Mouse (Mus musculus) T-helper 2 cell (primary cell): ENCODE measurements around the gene Majin.

ENCODE experiments used
- in situ Hi-C: fragments of 300-600 bp; cut with MboI, MseI; formaldehyde crosslinking; loops from one replicate; pipeline ENCODE4 v1.15.1; 2025; ENCODE audit warnings: high pct_unique_total_duplicates

Gene Majin

DNA sequence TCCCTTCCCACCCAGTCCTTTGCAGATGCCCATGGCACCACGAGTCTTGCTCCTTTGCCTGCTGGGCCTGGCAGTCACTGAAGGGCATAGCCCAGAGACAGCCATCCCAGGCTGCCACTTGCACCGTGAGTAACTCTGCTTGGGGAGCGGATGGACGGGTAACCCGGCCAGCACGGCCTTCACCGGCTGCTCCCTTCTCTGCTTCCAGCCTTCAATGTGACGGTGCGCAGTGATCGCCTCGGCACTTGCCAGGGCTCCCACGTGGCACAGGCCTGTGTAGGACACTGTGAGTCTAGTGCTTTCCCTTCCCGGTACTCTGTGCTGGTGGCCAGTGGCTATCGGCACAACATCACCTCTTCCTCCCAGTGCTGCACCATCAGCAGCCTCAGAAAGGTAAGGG lies 42.6 kb downstream of the Majin start:
- in situ Hi-C loops: loop anchor here (5.0 kb wide), 1 partner anchor 606 kb away; no protein-coding TSS in a partner anchor

DNA sequence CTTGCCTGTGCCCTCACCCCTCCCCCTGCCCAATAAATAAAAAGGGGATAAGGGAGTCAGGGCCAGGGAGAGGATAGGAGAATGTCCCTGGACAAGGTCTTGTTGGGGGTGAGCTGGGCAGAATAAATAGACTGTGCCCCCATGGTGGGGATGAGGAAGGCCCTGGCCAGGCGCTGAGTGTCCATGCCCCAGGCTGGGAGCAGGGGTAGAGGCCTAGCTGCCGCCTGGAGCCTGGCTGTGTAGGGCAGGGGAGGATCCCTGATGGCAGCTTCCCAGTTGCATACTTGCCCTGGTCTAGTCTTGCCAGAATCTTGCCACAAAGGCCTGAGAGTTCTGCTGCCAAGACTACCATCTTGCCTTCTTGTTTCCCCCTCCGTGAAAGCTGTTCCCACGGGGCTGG lies 43.7 kb downstream of the Majin start:
- in situ Hi-C loops: loop anchor here (5.0 kb wide), 1 partner anchor 604 kb away; no protein-coding TSS in a partner anchor

DNA sequence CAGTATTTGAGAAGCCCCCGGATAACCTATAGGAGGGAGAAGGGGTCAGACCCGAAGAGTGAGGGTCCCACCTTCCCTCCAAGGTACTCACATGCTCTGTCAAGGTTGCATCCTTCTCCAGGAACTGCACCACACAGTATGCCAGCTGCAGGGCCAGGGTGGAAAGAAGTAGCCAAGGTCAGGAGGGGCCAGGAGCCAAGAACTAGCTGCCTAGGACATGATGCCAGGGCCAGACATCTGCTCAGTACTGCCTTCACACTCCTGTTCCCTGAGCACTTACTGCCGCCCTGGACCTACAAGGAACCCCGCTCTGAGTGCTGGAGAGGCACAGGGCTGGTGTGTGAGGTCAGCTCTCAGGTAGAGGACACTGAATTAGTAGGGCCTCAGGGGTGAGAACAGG lies 46.2 kb downstream of the Majin start:
- in situ Hi-C loops: loop anchor here (10.0 kb wide), 1 partner anchor 246 kb away; the partner anchor contains the start of gene Slc22a20

DNA sequence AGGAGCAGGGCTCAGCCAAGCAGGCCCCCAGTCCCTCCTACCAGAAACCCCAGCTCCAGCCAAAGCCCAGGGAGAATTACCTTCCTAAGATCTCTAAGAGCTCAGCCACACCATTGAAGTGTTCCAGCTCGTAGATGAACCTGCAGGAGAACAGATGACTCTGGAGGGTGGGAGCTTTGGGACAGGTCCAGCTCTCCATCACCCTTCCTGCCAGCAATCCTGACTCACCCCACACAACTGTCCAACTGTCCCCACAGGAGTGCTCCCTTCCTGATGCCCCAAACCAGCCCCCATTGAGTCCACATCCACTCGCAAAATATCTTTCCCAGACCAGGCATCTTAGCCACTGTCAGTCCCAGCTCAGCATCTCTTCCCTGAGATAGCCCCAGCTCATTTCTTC lies 46.8 kb downstream of the Majin start:
- in situ Hi-C loops: loop anchor here (10.0 kb wide), 1 partner anchor 246 kb away; the partner anchor contains the start of gene Slc22a20

DNA sequence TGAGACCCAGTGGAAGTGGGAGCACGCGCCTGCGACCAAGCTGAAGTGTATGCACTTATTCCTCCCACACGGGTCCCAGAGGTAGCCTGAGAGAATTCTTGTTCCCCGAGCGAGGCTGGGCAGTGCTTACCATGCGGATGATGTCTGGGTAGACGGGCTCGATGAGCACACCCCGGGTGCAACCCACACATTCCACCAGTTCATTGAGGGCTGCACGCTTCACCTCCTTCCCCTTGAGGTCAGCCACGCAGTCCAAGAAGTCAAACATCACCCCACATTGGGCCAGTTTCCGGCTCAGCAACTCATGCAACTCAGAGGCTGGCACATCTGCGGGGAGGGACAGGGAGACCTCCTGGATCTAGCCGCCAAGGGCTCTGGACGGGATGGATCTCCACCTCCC lies 49.5 kb downstream of the Majin start:
- in situ Hi-C loops: loop anchor here (10.0 kb wide), 1 partner anchor 249 kb away; the partner anchor contains the start of gene Slc22a20

DNA sequence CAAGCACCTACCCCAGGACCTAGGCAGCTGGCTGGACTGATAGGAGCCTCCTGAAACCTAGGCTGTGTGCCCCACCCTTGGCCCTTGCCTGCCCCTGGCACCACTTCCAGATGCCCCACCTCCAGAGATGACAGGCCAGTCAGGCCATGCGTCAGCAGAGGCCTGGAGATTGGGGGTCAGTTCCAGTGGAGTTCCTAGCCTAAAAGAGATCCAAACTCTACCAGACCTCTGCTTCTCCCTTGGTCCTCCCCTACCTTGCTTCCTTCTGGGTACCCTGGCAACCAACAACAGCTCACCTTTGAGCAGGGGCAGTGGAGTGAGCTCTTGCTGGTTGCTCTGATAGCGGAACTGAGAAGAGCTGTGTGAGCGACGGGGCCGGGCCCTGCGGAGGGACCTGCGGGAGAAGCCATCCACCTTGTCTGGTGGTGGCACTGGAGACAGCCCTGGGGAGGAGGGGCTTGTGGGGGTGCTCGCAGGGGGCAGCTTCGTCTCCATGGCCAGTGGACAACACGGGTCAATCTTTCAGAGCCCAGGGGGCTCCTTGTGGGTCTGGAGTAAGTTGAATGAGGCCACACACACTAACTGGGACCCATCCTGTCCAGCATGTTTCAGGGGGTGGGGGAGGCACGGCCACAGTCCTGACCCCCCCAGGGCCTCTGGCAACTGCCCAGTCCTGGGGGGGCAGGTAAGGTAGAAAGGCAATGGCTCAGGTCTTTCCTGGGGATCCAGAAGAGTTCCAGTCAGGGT lies 50.3 kb downstream of the Majin start:
- in situ Hi-C loops: loop anchor here (10.0 kb wide), 1 partner anchor 250 kb away; the partner anchor contains the start of gene Slc22a20

DNA sequence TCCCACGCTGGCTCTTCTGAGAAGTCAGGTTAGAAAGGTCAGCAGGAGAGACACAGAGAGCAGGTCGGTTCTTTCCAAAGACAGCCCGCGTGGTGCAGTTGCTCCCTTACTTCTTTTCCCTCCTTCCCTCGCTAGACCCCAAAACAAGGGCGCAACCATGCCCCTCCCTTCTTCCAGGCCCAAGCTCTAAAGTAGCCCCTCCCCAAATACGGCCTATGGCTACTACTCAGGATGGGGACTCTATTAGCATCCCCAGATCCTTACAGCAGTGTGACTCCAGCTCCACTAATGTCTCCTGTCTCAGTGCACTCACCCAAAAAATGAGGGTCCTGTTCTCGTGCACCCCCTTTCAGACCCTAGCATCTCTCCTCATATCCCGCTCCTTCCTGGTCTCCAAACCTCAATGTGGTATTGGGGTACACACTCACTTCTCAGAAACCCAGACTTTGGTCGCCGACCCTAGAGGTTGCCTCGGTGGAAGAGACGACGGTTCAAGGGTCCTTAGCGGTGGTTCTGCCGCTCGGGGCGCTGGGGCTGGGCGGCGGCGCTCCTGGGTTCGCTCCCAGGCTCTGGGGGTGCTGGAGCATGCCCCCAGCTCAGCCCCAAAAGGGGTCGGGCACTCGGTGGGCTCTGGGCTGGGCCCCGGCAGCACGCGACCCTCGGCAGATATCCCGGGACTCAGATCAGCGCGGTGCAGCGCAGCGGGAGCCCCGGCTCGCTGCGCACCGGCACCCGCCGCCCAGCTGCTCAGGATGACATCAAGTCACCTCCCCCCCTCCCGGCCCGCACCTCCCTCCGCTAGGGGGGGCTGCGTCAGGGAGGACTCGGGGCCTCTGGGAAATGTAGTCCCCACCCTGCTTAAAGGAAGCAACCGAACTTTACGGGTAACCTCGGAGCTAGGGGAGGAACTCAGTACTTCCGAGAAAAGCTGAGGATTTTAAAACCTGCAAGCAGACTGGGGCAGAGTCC lies 51.2 kb downstream of the Majin start, which contains the start of gene Ppp2r5b:
Gene Ppp2r5b, minus strand, starts transcription at position 789 of the 969 bp plus-strand sequence.
- in situ Hi-C loops: loop anchor here (10.0 kb wide), 1 partner anchor 251 kb away; the partner anchor contains the start of gene Slc22a20

DNA sequence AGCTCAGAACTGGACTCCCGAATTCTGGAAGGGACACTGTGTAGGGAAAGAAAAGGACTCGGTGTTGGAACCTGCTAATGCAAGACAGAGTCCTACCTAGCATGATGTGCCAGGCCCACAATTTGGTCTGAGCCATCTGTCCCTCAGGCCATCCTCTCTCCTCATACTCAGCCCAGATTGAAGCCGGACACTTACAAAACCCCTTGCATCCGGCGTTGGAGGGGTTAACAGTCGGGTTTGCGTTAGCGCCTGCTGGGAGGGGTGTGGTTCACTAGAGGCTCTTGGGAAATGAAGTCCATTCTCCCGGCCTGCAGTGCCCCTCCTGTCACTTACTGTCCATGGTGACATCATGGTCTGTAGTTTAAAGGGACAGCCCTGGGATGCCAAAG lies 51.9 kb downstream of the Majin start:
- in situ Hi-C loops: loop anchor here (10.0 kb wide), 1 partner anchor 251 kb away; the partner anchor contains the start of gene Slc22a20

DNA sequence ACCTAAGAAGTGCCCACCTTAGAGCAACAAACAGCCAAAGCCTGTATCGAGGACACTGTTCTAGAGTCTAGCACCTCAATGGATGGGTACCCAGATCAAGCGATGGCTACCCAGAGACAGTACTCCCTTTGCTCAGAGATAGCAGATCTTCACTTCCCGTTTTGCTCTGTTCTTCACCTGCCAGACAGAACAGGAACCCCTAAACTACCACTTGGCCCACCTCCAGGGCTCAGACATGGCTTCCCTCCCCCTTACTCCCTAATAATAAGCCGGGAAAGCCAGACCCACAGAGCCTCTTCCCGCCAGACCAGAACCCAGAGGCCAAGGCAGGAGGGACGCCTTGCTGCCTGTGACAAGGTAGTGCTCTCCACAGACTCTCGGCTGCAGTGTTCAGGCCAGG lies 52.7 kb downstream of the Majin start:
- in situ Hi-C loops: loop anchor here (10.0 kb wide), 1 partner anchor 252 kb away; the partner anchor contains the start of gene Slc22a20

DNA sequence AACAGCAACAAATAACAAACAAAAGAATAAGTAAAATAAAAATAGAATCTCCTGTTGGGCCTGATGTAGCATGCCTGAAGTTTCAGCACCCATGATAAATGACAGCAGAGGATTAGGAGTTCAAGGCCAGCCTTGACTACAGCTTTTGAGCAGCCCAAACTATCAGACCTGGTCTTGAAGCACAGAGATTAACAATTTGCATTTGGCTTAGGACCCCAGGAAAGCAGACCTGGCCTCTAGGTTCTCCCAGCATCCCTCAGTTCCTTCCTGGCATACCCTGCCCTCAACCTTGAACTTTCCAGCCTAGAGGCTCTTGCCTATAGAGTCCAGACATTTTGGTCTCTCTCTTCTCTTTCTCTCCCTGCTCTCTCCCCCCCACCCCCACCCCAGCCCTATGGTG lies 54.6 kb downstream of the Majin start:
- in situ Hi-C loops: loop anchor here (10.0 kb wide), 1 partner anchor 254 kb away; the partner anchor contains the start of gene Slc22a20

DNA sequence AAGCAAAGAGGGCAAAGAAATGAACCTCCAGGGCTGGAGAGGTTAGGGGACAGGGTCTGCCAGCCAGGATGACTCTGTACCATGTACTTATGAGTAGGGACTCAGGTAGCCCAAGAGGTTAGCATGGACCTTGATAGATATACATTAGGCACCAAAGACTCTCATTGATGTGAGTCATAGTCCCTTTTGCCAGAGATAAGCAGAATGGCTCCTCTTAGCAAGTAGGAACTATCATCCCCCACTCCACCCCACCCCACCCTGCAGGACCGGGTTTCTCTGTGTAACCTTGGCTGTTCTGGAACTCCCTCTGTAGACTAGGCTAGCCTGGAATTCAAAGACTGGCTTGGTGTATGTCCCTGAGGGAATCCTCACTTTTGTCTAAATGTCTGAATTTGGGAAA lies 55.9 kb downstream of the Majin start:
- in situ Hi-C loops: no loop called here

DNA sequence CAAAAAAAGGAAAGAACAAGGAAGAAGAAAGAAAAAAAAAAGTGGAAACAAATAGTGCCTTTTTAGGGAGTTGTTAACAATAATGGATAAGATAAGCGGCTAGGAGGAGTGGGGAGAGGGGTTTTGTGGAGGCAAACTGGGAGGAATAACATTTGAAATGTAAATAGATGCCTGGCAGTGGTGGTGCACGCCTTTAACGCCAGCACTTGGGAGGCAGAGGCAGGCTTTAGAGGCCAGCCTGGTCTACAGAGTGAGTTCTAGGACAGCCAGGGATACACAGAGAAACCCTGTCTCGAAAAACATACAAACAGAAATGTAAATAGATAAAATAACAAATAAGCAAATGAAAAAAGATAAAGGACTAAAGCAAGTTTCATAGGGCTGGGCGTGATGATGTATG lies 56.5 kb downstream of the Majin start:
- in situ Hi-C loops: no loop called here

DNA sequence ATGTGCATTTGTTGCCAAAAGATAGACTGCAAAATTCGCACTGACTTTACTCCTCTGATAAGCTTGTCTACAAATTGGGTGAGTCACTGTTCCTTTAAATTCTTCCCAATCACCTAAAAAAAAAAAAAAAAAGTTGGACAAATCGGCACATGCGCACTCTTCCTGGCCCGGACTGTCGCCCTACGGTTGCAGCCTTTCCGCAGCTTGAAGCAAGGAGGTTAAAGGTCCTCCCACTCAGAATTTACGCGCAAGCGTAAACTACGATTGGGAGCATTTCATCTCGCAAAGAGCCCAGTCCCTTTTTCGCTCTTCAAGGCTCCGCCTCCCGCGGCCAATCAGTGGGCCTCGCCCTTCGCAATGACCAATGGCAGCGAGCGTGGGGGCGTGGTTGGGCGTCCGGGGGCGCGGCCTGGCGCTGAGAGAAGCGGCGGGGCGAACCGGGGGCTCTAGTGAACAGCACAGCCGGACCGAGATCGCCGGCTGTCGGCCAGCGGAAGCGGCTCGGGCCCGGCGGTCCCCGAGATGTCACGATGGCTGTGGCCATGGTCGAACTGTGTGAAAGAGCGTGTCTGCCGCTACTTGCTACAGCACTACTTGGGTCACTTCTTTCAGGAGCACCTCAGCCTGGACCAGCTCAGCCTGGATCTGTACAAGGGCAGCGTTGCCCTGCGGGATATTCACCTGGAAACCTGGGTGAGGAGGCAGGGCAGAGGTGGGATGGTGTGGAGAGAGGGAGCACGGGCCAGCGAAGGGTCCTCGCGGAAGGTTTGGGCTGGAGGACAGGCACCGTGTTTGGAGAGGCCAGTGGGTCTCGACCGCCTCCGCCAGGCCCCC lies 57.3 kb downstream of the Majin start, which contains the start of gene Atg2a:
Gene Atg2a, plus strand, starts transcription at position 395 of the 834 bp plus-strand sequence.
- in situ Hi-C loops: no loop called here

DNA sequence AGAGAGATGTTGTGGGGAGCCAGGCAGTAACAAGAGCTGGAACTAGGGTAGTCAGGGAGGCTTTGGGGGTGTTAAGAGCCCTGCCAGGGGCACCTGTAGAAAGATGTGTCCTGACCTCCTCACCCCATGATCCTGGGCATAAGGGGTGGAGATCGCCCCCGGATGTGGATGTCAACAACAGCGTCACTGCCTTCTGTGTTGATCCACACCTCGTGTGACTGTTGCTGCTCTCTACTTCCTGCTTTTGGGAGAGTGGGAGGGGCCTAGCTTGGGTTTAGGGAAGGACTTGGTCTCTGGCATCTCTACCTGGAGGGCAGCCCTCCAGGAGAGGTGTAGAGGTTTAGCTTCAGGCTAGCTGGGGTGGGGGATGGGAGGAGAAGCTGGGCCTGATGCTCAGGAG lies 58.1 kb downstream of the Majin start:
- in situ Hi-C loops: no loop called here

DNA sequence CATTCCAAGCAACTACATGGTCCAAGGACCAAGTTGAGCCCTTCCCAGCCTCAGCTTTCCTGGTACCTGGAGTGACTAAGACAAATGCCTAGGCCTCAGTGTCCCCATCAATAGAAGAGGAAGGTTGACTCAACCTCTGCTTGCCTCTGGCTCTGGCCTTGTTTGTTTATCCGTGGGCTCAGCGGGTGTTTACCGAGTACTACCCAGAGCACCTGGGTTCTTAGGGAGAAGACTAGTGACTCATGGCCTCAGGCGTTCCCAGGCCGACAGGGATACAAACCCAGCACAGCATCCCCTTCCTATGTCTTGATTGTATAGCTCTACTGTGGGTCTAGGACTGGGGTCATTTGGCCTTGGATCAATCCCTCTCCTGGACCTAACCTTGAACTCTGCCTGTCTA lies 59.0 kb downstream of the Majin start:
- in situ Hi-C loops: no loop called here

DNA sequence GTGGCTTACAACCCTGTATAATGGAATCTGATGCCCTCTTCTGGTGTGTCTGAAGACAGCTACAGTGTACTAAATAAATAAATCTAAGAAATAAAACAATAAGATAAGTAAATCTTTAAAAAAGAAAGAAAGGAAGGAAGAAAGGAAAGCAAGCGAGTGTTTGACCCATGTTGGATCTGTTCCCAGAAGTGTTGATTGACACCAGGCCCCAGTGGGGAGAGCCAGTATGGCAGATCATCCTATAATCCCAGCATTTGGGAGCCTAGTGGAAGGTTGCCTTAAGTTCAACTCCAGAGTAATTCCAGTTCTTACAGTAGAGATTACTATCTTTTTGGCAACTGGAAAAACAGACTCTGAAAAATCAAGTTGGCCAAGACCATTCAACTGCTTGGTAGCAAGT lies 61.6 kb downstream of the Majin start:
- in situ Hi-C loops: no loop called here

DNA sequence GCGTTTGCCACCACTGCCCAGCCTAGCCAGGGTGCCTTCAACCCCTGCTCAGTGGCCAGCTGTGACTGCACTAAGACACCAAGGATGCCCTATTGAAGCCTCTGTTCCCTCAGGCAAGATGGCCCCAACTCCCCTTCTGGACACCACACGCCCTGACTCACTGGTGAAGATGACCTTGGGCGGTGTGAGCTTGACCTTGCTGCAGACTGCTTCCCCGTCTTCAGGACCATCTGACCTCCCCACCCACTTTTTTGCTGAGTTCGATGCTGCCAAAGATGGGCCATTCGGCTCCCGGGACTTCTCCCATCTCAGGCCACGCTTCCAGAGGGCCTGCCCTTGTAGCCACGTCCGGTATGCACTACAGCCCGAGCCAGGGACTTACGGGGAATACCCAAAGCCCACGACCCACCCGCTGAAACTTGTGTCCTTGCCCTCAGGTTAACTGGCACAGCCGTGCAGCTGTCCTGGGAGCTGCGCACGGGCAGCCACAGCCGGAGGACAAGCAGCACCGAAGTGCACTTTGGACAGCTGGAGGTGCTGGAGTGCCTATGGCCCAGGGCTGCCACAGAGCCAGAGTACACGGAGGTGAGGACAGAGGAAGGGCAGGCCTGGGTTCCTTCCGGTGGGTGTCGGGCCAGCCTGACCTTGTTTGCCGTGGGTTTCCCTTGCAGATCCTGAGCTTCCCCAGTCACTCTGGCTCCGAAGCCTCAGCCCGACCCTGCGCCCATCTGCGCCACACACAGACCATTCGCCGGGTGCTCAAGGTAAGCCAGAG lies 63.5 kb downstream of the Majin start:
- in situ Hi-C loops: no loop called here

DNA sequence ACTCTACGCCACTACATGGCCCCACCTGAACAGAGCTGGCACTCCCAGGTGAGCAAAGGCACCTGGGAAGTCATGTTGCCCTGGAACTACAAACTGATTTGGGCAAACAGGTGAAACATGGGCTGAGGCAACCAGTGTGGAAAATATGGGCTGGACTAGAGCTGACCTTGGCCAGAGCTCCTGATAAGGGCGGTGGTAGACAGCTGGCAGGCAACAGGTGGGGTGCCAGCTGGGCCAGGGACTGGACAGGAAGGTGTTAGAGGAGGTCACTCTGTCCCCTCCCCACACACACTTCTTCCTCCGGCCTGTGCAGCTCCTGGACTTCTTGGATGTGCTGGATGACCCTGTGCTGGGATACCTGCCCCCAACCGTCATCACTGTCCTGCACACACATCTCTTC lies 68.8 kb downstream of the Majin start:
- in situ Hi-C loops: loop anchor here (5.0 kb wide), 1 partner anchor 81 kb away; no protein-coding TSS in a partner anchor

DNA sequence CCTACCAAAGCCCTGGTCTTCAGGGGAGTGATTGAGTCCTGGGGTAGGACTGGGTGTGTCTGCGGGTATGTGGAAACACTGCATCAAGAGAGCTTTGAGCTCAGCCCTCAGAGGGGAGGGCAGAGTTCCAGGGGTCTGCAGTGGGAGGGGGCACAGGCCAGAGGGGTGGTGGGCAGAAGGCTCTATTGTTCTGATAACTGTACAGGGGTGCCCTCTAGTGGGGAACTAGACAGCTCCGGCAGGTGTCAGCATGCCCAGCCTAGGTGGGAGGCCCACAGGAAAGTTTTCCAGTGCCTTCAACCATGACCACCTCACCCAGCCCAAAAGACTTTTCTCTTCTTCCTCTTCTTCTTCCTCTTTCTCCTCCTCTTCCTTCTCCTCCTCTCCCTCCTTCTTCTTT lies 76.2 kb downstream of the Majin start:
- in situ Hi-C loops: no loop called here

DNA sequence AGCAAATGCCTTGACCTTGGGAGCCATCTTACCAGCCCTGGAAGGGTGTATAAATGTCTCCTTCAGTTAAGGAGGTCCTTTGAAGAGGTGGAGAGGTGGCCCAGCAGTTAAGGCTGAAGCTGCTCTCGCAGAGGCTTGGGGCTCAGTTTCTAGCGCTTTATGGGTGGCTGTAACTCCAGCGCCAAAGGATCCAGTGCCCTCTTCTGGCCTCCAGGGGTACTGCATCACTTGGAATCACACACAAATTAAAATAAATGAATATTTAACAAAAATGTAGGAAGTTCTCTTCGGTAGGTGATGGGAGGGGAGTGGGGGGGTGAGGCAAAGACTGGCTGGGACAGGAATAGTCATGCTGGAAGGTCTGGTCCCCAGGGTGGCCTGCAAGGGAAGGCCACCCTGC lies 76.8 kb downstream of the Majin start:
- in situ Hi-C loops: no loop called here
